Mouse (Mus musculus): ENCODE results near the gene Inpp5e. TPM values are rescaled to one million over a fixed set of nuclear protein-coding genes. Genes with fewer than 3 reads are reported as not detected.

Gene Inpp5e
- 10 to 100 TPM; 22.5 to 27.1 TPM for total RNA-seq (2021)

DNA sequence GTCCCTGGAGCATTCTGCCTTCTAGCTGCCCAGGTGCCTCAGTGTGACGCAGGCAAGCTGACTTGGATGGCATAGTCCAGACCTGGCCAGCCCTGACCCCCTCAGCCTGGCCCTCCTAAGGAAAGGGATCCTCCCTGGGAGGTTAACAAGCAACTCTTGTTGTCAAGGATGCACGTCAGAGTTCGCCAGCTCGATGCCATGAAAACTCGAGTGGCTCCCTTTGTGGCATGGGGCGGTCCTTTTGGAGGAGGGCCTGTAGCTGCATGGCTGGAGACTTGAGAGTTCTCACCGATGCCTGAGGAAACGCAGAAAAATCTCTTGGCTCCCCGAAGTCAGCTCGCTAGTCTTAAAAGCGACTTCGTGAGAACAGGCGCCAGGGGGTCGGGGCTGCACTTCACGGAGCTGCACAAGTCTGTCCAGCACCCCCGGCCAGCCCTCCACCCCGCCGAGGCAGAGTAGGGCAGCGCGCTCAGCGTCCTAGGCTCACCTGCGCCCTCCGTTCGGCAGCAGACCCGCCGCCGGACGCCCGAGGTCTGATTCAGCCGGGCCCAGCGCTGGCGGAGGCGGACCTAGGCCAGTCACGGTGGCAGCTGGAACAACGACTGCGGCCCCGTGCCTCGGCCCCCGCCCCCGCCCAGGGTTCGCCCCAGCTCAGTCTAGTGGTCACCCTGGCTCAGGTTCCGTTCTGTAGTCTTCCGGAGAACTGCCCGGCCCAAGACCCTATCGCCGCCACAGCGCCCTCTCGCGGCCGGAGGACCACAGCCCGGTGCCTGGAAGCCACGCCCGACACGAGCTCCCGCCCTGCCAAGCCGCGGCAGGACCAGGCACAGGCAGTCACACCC lies at the start of gene Inpp5e:
Gene Inpp5e, minus strand, starts transcription at position 689 of the 842 bp plus-strand sequence.
- DNase-seq = peak; percentile 97
- intact Hi-C loops (cut with DNase I) = no loop called here

DNA sequence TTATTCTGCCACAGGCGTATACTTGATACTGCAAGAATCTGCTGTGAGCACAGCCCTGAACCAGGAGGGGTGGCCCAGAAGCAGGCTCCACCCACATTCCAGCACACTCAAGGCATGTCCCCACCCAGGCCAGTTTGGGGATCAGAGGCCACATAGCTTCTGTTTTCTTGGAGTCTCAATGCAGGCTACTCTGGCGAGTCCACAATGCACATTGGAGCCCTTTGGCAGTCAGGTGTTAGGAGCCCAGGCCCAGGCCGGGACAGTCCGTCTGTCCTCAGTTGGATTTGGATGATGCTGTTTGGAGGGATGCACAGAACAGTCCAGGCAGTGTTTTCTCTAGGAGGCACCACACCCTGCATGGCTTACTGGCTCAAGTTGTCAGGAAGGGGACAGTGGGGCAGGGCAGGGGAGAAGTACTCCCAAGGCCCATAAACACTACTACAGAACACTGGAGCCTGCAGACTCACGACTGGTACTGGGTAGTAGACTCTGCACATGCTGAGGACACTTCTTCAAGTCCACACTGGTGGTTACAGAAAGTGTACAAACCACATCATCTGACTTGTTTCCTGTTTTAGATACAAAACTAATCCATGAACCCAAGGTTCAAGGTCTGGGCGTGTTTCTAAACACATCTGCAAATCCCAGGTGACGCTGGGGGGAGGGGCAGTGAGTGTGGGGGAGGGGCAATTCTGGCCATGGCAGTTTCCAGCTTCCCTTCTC lies 49.6 kb upstream of the Inpp5e start:
- intact Hi-C loops (cut with DNase I) = no loop called here
- no peak for DNase-seq

DNA sequence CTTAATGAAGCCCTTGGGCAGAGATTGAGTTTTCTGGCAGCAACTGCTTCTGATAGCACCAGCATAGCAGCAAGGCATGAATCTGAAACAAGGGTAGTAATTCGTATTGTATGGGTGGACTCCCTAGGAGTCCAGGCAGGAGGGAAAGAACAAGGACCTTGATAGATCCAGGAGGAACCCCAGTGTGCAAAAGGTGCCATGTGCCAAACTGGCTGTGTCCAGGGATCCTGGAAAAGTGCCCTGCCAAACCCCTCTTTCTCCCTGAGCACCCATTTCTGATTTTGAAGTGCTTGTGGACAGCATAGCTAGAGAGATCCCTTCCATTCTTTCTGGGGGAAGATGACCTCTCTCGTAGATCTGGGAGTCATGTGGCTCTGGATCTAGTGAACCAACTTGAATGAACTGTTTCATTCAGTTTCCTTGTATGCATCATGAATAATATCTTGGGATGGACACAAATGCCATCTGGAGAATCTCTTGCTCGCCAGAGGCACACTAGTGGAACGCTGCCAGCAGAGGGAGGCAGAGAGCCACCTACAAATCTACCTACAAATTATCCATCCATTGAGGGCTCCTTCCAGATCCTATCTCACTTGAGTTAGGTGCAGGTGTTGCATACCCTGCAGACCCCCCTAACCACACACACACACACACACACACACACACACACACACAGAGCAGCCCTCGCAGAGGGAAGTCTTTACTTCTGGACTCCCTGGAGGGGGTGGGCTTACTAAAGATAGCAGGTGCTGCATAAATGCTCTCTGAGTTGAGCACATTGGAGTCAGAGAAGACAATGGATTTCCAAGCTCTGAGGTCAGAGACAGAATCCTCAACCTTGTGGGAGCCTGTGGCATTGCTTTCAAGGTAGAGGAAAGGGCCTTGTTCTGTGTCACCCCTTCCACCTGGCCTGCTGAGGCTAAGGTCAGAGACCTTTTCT lies 40.4 kb upstream of the Inpp5e start:
- intact Hi-C loops (cut with DNase I) = loop anchor here (5.0 kb wide), 2 partner anchors 113 to 188 kb away; no protein-coding TSS in a partner anchor
- peak; percentile 91 for DNase-seq

DNA sequence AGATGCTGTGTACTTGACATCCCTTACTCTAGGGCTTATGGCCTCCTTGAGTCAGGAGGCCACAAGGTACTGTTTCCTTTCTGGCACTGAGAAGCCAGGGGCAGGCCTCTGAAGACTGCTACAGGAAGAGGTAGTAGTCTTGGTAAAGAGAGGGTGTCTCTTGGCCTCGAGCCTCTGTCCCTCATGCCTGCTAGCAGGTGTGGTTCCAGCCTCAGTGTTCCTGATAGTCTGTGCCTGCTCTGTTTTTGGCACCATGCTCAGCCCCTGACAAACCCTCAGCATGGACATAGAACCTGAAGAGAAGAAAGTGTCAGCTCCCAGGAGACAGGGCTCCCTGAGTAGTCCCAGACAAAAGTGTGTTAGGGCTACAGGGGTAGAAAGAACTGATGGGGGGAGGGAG lies 38.4 kb upstream of the Inpp5e start:
- intact Hi-C loops (cut with DNase I) = no loop called here
- no peak for DNase-seq

DNA sequence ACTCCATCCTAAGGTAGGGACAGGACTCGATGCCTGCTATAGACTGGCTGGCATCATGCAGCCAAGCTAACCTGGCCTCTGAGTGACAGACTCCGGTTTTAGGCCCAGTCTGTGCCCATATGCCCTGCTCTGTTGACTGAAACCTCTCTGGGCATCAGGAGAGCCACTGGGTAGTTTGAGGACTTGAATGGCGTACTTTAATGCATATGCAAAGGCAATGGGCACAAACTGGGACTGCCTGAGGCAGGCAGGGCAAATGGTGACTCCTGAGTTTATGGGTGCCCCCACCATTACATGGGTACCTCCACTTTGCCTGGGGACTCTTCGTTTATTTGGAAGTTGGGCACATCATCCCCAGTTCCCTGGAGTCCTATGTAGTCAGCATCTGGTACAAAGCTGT lies 37.7 kb upstream of the Inpp5e start:
- DNase-seq = no peak
- intact Hi-C loops (cut with DNase I) = no loop called here

DNA sequence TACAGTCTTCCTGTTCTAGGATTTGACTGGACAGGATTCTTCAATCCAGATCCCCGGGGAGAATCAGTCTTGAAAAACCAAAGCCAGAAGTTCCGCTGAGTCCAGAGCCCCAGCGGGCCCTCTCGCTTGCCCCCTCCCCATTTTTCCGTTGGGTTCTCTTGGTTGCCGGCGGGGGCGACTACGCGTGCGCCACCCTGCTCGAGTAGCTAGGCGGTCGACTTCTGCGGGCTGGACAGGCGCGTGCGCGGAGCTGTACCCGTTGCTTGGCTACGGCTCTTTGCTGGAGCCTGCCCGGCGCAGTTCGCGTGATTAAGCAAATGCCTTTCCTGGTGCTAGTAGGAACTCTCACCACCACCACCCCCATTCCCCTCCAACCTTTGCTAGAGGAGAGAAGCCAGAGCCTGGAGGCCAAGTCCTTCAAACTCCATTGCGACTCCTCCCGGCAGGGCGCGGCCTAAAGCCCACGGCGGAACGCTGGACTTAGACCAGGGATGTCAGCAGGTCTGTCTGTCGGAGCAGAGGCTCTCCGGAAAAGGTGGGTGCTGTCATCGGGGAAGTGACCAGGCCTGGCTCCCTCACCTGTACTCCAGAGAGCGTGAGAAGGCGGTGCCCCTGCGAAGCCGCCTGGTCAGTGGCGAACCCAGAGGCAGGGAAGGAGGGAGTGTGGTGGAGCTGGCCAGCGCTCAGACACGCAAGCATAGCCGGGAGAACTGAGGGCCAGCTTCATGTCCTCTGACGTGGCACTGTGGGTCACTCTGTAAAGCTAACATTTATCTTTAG lies 36.9 kb upstream of the Inpp5e start:
- intact Hi-C loops (cut with DNase I) = no loop called here

DNA sequence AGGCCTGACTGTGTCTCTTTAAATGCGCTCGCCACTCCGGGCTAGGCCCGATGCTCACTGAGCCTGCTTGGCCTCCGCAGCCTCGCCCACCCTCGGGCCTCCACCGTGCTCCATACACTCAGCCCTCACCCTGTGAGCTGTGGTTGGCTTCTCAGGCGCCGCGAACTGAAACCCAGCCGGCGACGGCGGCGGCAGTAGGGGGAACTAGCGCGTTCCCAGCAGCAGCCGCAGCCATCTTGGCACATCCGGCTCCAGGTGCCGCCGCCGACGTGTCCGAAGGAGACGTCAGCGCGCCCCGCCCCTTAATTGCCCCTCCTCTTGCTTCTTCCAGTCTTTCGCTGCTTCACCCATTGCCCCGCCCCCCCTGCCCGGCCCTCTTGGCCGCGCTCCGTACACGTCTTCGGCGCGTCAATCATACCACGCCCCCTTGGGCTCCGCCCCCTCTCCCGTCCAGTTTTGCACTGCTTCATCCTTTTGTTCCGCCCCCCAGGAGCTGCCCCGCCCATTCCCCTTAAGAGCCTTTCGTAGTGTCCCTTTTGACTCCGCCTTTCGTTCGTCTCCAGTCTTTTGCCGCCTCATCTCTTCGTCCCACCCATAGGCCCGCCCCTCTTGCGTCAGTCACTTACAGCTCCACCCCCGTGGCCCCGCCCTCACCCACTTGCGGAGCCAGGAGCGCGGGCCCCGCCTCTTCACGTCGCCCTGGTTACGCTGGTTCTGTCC lies 36.1 kb upstream of the Inpp5e start, which contains the start of gene Sec16a:
Gene Sec16a, minus strand, starts transcription at position 271 of the 720 bp plus-strand sequence.
- intact Hi-C loops (cut with DNase I) = no loop called here
- DNase-seq = peak; percentile 100

More for the DNA sequence above, 36.9 kb upstream of the Inpp5e start:
- peak; percentile 96 for DNase-seq

DNA sequence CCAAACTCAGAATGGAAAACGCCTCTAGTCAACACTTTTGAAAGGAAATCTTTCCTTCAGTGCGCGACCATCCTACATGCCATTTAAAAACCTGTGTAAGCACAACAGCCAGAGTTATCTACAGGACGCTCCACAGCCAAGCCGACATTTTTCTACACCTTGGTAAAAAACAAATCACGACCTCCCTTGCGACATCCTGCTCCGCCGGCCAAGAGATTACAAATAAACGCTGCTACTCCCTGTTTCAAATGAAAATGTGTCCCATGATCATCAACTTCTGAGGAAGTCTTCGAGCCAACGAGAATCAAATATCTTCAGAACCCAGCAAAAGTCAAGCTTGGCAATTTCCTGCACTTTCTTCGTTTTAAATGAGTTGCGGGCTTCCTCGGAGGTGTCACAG lies 35.4 kb upstream of the Inpp5e start:
- intact Hi-C loops (cut with DNase I) = no loop called here
- DNase-seq = no peak

DNA sequence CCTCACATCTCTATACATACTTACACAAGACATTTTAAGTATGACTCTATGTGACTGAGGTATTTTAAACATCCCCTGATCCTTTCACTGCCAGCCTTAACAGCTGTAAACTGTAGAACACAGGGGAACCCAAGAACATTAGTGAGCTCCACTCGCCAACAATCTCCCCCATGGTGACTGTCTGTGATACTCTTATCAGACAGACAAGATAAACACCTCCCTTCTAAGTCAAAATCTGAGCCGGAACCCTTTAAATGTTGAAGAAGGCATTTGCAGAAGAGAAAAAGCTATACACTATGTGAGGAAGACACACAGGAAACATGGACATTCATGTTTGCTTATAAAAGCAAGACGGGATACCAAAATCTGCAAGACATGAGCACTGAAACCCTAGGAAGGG lies 34.9 kb upstream of the Inpp5e start:
- DNase-seq = no peak
- intact Hi-C loops (cut with DNase I) = no loop called here

DNA sequence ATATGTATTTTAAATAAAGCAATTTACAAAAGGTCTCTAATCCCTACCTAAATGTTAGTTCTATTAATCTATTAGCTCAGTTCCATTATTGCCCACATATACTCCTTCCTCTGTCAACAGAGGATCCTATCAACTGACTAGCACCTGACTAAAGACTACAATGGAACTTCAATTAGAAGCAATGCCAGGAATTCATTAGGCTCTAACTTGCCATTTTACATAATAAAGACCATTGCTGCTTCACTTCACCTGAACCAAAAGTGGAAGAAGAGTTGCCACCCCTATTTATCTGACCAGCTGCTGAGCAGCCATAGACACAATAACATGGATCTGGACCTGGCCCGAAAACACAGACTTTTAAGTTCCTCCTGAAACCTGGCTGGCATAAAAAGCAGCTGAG lies 33.8 kb upstream of the Inpp5e start:
- DNase-seq = no peak
- intact Hi-C loops (cut with DNase I) = no loop called here

DNA sequence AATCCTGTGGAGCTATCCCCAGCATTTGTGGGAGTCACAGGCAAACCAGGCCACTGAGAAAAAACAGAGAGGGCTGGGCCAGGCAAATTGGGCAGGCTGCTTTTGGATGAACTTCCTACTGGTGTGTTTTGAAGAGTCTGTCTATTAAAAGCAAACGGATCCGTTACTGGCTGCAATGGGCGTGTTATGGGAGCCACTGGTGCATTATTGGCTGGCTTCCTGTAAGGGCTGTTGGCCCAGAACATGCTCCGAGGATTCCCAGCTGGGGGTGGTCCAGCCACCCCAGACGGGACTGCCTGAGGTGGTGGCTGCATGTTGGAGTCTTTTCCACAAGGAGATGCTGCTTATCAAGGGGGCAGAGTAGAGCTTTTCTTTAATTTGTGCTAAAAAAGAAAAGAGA lies 32.7 kb upstream of the Inpp5e start:
- DNase-seq = no peak
- intact Hi-C loops (cut with DNase I) = no loop called here

DNA sequence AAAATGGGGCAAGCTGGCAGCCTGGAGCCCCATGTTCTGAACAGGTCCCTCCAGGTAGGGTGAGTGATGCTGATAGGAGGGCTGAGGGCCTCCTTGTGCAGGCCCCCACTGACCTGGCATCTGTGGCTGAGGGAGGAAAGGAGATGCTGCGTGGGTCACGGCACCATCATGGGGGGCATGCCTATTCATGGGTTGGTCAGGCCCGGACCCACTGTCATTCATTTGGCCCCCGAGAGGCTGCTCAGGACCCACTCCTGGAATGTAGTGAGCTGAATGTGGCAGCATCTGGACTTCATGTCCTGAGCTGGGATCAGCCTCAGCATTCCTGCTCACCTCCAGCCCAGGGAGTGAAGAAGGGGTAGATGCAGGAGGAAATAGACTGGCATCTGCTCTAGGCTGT lies 32.3 kb upstream of the Inpp5e start:
- intact Hi-C loops (cut with DNase I) = no loop called here

DNA sequence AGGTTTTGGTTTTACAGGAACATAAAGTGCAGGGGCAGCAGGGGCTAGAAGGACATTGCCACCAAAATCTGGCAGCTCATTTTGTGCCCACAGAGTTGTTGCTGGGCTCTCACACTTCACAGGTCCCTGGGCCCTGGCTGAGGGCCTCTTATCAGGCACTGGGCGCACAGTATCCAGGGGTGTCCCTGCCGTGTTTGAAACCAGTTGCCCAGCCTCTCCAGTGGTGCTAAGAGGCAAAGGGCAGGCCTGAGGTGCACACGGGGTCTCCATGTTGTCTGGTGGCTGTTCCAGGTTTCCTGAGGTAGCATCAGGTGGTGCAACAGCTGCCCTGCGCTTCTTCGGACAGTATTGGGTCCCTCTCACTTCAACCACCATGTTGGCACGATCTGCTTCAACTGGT lies 30.7 kb upstream of the Inpp5e start:
- DNase-seq = no peak
- intact Hi-C loops (cut with DNase I) = no loop called here

More for the DNA sequence above, 32.3 kb upstream of the Inpp5e start:
- DNase-seq = no peak

DNA sequence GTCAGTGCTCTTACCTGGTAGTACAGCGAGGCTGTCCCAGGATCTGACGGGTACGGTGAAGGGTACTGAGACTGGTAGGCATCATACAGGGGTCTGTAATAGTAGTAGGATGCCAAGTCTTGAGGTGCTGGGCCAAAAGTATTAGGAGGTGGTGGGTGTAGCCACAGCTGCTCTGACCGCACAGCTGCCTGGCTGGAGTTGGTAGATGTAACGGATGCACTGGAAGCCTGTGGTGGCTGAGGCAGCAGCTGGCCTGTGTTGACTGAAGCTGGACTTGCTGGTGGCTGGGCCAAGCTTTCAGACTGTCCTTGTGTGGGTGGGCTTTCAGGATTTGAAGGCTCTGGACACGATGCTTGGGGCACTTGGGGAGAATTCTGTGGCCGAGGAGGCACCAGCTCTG lies 29.4 kb upstream of the Inpp5e start:
- no peak for DNase-seq
- intact Hi-C loops (cut with DNase I) = no loop called here

DNA sequence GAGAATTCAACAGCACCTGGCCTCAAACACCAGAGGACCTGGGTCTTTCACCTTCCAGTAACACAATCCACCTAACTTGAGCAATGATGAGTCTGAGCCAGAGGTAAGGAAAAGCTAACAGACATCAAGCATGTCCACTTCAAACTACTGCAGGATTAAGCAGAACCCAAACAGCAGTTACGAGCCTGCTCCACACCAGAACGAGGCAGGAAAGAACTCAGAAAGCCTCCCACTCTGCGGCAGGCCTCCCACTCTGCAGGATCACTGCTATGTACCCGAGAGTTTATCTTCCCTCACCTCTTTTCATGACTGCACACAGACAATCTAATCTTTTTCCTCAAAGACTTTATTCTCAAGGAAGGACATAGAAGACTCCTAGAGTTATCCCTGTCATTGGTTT lies 28.2 kb upstream of the Inpp5e start:
- DNase-seq = no peak

DNA sequence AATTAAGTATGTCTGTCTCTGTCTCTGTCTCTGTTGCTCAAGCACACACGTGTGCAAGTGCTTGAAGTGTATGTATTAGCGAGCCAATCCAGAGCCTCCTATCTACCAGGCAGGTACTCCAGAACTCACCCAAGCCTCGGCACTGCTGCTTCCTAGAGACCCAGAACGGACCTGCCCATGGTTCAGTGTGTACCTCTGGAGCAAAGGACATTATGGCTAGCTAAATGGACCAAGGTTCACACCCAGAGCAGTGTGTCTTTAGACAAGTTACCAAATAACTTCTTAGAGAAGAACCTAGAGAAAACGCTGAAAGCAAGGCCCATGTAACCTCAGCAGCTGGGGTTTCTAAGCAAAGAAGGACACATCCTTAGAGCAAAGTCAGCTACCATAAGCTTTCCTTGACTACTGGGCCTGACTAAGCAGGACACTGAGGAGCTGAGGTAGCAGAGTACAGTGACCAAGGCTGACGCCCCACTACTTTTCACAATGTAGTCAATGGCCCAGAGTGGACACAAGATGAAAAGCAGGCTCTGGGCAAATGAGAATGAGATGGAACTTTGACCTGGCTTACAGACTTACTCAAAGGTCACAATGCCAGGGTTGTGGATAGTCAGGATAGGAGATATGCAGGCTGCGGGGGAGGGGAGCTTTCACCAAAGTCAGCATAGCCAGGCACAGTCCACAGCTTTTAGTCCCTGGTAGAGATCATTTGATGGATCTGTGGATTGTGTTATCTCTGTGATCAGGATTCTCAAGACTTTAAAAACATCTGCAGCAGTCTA lies 26.0 kb upstream of the Inpp5e start:
- intact Hi-C loops (cut with DNase I) = no loop called here
- DNase-seq = no peak

More for the DNA sequence above, 28.2 kb upstream of the Inpp5e start:
- intact Hi-C loops (cut with DNase I) = no loop called here

DNA sequence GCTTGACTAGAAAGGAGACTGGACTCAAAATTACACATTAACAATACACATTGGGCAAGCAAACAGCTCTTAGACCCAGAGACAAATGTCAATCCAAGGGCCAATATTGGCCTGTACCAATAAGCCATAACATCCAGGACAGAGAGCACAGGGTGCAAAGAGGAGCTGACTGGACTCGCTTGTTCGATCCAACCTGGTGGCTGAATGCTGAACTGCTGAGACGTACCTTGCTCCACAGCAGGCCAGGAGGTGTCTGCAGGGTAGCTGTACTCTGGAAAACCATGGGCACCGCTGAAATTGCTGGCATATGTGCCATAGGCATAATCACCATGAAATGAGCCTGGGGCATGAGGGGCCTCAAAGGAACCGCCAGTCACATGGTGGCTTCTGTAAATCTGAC lies 20.8 kb upstream of the Inpp5e start:
- intact Hi-C loops (cut with DNase I) = loop anchor here (10.0 kb wide), 1 partner anchor 55 kb away; no protein-coding TSS in a partner anchor
- no peak for DNase-seq

DNA sequence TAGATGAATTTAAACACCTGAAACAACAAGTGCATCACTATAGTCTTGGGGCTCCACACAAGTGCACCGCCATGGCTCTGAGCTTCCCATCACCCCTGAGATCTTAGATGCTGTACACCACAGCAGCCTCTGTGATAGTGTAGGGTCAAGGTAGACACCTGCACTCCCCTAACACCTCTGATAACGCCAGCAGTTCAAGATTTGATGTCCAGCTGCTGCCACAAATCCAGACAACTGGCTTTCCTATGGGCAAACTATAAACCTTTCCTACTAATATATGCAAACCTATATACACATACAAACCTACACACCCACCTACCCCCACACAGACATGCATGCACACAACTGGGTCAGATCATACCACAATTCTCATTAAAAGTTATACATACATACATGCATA lies 15.5 kb upstream of the Inpp5e start:
- DNase-seq = no peak
- intact Hi-C loops (cut with DNase I) = loop anchor here (2.0 to 10.0 kb wide), 2 partner anchors 30 to 50 kb away; no protein-coding TSS in a partner anchor

Measured in left cerebral cortex, postnatal 4 days (tissue).